Mouse (Mus musculus) intestine, postnatal 0 days (tissue): Measurements from ENCODE around the gene Rab34. TPM values are rescaled to one million over a fixed set of nuclear protein-coding genes. Genes with fewer than 3 reads are reported as not detected.

Experiments
- ATAC-seq: fragments of 200-750 bp; cut with Nextera tagmentation; 2 replicates; pipeline ENCODE4 v1.8.0; 2017; ENCODE audit warnings: mild to moderate bottlenecking, moderate TSS enrichment, moderate library complexity
- H3K27ac ChIP-seq: fragments of 300-500 bp; sonication (generic); 2 replicates; pipeline ENCODE4 v1.5.1; 2014; ENCODE audit warnings: mild to moderate bottlenecking, low read depth, low read length, moderate library complexity
- H3K27me3 ChIP-seq: fragments of 300-500 bp; sonication (generic); replicated peaks from 2 replicates; pipeline ENCODE4 v1.6.1; 2014; ENCODE audit warnings: low read length, mixed read lengths; ENCODE audit not compliant: control insufficient read depth, insufficient read depth
- H3K36me3 ChIP-seq: fragments of 300-500 bp; sonication (generic); 2 replicates; pipeline ENCODE4 v1.6.1; 2014; ENCODE audit warnings: mild to moderate bottlenecking, moderate library complexity; ENCODE audit not compliant: control insufficient read depth, insufficient read depth
- H3K4me1 ChIP-seq: fragments of 300-500 bp; sonication (generic); replicated peaks from 2 replicates; pipeline ENCODE4 v1.6.1; 2014; ENCODE audit warnings: antibody characterized with exemption, low read length, mixed read lengths; ENCODE audit not compliant: control insufficient read depth, insufficient read depth
- H3K4me2 ChIP-seq: fragments of 300-500 bp; sonication (generic); replicated peaks from 2 replicates; pipeline ENCODE4 v1.6.1; 2014; ENCODE audit warnings: low read depth, mild to moderate bottlenecking, moderate library complexity
- H3K4me3 ChIP-seq: fragments of 300-500 bp; sonication (generic); 2 replicates; pipeline ENCODE4 v1.5.1; 2014; ENCODE audit warnings: low read depth, low read length
- H3K9ac ChIP-seq: fragments of 300-500 bp; sonication (generic); 2 replicates; pipeline ENCODE4 v1.6.1; 2014; ENCODE audit warnings: mild to moderate bottlenecking, low read depth, low read length
- H3K9me3 ChIP-seq: fragments of 300-500 bp; sonication (generic); 2 replicates; pipeline ENCODE4 v1.6.1; 2016; ENCODE audit warnings: mixed run types; ENCODE audit not compliant: control insufficient read depth
- CTCF ChIP-seq: sonication (generic); IDR thresholded peaks from 2 replicates; pipeline ENCODE4 v1.5.1; 2016; ENCODE audit warnings: low read depth, mild to moderate bottlenecking, control low read depth, antibody characterized with exemption, moderate library complexity
- WGBS: fragments of 180-500 bp; shearing (Covaris S2); extraction: QIAGEN DNeasy Blood & Tissue Kit; methylation state at CpG from one replicate; pipeline ENCODE4 v1.1.7; 2014; 5-methylcytosine and 5-hydroxymethylcytosine counted together
- polyA plus RNA-seq: library from polyadenylated mRNA; unstranded; fragments of >200 nt; fragmentation: Nextera tagmentation; extraction: Ambion mirVana; gene quantifications from 2 replicates; pipeline ENCODE4 v1.2.1, GENCODE M21; 2015

Gene Rab34
- polyA plus RNA-seq, 1 experiment from 2014 or later = 33.9 TPM

DNA sequence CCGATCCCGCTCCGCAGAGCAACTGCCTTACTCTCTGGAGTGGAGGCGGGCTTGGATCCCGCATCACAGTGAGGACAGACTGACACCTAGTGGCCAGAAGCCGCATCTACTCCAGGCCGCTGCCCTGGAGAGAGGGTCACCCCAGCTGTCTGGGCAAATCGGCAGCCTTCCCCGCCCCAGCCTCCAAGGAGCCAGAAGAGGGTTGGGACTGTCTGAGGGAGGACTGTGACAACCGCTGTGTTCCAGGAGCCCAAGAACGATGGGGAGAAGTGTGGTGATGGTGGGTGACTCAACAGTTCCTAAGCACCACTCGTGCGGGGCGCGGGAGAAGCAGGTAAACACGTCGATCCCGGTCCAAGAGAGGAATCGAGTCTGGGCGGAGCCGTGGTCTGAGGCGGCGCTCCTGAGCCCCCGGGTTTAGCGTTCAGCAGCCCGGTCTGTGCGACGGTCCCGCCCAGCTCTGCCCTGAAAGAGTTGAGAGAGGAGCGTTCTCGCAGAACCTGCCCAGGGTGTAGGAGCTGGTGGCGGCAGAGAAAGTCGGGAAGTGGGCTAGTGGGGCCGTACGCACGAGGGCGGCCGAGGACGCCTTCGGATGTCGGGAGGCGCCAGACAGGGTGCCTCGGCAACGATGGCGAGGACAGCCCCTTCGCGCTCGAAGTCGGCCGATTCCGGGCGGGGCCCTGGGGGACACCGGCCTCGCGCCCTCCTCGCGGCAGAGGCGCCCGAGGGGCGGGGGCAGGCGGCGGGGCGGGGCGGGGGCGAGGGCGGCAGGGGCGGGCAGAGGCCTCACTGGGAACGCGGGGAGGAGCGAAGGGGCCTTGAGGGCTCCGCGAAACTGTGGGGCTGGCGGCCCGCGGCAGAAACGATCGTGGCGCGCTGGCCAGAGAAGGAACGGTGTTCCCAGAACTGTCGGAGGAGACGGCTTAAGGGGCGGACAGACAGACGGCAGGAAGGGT, 10.0 kb upstream of the Rab34 start:
- peak overlapping the region; percentile 92 for H3K27ac ChIP-seq
- peak overlapping the region; percentile 69 for H3K4me3 ChIP-seq
- TF ChIP-seq CTCF = peak; percentile 100
- peak overlapping the region; percentile 65 for H3K9ac ChIP-seq
- H3K36me3 ChIP-seq = peaks cover 19% of the 10 kb centered on the region
- H3K27me3 ChIP-seq = no peaks in the 10 kb centered on the region
- H3K9me3 ChIP-seq = no peaks in the 10 kb centered on the region
- peak; percentile 83 for ATAC-seq
- H3K4me1 ChIP-seq = no peaks in the 10 kb centered on the region
- WGBS = under 1% methylated on average over 71 of the region's 84 CpGs
- peak overlapping the region; percentile 94 for H3K4me2 ChIP-seq

DNA sequence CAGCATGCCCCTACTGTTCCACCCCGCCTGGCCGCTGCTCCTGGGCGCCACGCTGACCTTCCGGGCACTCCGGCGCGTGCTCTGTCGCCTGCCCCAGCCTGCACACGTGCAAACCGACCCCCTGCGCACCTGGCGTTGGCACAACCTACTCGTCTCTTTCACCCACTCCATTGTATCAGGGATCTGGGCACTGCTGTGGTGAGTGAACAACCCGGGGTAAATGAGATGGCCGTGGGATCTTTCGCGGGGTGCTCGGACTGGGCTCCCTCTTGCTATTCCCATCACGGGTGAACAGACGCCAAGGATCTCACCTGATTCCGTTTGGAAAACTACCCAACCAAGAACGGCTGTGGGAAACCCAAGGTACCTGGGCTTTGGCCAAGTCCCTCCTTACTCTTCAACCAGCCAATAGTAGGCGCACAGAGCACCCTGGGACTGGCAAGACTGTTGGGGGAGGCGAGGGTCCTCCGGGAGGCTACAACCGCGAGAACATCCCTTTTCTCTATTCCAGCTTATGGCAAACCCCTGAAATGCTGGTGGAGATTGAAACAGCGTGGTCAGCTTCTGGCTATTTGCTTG, 9.3 kb upstream of the Rab34 start:
- peak; percentile 2; the same call in 1 of the 2 replicates for ATAC-seq
- Histone ChIP-seq H3K27ac (peak overlapping the region; percentile 92), H3K9ac (peak overlapping the region; percentile 65), H3K4me2 (peak overlapping the region; percentile 94), H3K4me1 (no peaks in the 10 kb centered on the region), H3K27me3 (no peaks in the 10 kb centered on the region), H3K9me3 (no peaks in the 10 kb centered on the region), H3K36me3 (peaks cover 19% of the 10 kb centered on the region), H3K4me3 (peak overlapping the region; percentile 69)
- 2% methylated on average over 29 of the region's 29 CpGs for WGBS
- no peak for TF ChIP-seq CTCF

DNA sequence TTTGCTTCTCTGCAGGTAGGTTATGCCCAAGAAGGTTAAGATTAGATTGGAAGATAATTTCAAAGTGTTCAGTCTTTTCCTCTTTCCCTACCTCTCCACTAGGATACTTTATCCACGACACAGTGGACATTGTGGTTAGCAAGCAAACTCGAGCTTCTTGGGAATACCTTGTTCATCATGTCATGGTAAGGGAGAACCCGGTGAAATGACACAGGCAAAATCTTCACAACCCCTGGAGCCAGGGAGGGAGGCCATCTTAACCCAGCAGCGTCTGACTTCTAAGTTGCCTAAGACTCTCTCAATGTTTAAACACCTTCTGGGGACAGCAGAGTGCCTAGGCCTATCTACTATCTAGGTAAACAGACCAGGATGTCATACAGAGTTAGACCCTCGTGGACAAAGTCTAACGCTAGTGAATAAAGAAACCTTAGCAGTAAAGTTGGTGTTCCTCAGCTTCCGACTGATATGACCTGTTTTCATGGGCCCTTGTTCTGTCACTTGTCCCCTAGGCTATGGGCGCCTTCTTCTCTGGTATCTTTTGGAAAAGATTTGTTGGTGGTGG, 8.7 kb upstream of the Rab34 start:
- H3K27me3 ChIP-seq = no peaks in the 10 kb centered on the region
- no peak for TF ChIP-seq CTCF
- H3K4me2 ChIP-seq = peak overlapping the region; percentile 94
- peak overlapping the region; percentile 69 for H3K4me3 ChIP-seq
- no peaks in the 10 kb centered on the region for H3K4me1 ChIP-seq
- no peaks in the 10 kb centered on the region for H3K9me3 ChIP-seq
- H3K36me3 ChIP-seq = peaks cover 19% of the 10 kb centered on the region
- no peak overlapping the region for H3K9ac ChIP-seq
- ATAC-seq = no peak
- H3K27ac ChIP-seq = no peak overlapping the region
- WGBS = 19% methylated on average over 8 of the region's 8 CpGs

DNA sequence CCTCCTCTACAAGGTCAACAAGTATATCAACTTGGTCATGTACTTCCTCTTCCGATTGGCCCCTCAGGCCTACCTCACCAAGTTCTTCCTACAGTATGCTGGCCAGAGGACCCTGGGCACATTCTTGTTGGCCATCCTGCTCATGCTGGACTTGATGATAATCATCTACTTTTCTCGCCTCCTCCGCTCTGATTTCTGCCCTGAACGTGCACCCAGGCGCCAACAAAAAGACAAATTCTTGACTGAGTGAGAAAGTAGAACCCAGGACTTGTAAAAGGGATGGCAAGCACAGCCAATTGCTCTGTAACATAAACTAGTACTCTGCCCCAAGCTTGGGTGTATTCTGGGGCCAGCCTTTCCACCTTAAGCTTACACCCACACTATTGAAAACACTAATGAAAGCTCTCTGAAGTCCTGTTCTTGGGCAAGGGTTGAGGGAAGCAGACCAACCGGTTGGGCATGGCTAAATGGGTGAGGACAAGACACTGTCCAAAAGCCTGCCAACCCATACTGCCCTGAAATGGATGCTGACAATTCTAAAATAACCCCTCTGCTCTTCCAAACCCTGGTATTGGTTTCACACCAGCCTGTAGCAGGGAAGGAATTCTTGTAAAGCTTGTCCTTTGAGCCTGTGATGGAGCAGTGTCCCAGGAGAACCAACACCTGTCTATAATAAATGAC, 8.0 kb upstream of the Rab34 start:
- Histone ChIP-seq H3K4me1 (no peaks in the 10 kb centered on the region), H3K9ac (no peak overlapping the region)

DNA sequence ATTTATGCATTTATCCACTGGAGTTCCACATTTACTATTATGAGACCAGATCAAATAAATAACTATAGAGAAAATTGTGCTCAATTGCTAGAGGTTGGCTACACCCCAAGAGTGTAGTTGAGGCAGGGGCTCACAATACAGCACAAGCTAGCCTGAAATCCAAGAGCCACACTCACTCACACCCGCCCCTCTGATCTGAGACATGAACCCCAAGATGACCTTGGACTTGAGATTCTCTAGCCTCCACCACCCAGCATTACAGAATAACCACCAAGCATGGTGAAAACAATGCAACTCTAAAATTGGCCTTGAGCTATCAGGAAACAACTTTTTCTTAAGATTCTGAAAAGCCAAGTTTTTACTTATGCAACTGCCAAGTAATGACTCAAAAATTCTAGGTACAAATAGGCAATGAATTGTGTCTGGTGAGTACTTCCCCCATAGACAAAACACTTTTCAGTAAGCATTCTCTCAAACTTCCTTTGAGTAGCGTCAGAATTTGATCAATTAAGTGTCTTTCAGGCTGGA, 6.3 kb upstream of the Rab34 start:
- H3K36me3 ChIP-seq = peaks cover 19% of the 10 kb centered on the region
- no peak for TF ChIP-seq CTCF
- no peak overlapping the region for H3K27ac ChIP-seq
- H3K4me1 ChIP-seq = no peaks in the 10 kb centered on the region
- H3K27me3 ChIP-seq = no peaks in the 10 kb centered on the region
- 33% methylated on average over 2 of the region's 2 CpGs for WGBS
- no peak overlapping the region for H3K9ac ChIP-seq
- H3K4me3 ChIP-seq = peak overlapping the region; percentile 93
- no peak for ATAC-seq
- H3K4me2 ChIP-seq = peak overlapping the region; percentile 79
- H3K9me3 ChIP-seq = no peaks in the 10 kb centered on the region

More for the DNA sequence above, 8.0 kb upstream of the Rab34 start:
- no peak for ATAC-seq
- Histone ChIP-seq H3K27me3 (no peaks in the 10 kb centered on the region), H3K36me3 (peaks cover 19% of the 10 kb centered on the region), H3K9me3 (no peaks in the 10 kb centered on the region), H3K4me2 (no peak overlapping the region), H3K27ac (peak overlapping the region; percentile 15; the same call in 1 of the 2 replicates), H3K4me3 (no peak overlapping the region)
- WGBS = 55% methylated on average over 6 of the region's 6 CpGs
- TF ChIP-seq CTCF = no peak

DNA sequence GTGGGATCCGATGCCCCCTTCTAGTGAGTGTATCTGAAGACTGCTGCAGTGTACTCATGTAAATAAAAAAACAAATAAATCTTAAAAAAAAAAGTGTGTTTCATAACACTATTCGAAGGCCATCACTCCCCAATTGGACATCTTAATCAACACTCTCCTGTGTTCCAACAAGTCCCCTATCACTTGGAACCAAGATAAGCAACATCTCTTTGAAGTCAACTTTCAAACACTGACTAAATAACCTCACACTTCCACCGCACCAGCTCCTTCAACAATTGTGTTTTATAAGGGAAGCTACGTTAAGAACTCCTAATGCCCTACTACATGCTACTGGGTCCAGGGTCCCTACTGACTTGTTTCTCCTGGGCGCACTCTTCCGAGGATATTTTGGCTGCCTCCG, 5.8 kb upstream of the Rab34 start:
- Histone ChIP-seq H3K27me3 (no peaks in the 10 kb centered on the region), H3K27ac (no peak overlapping the region), H3K4me3 (peak overlapping the region; percentile 93), H3K4me1 (no peaks in the 10 kb centered on the region), H3K4me2 (peak overlapping the region; percentile 79), H3K9me3 (no peaks in the 10 kb centered on the region), H3K36me3 (peaks cover 19% of the 10 kb centered on the region), H3K9ac (peak overlapping the region; percentile 77; the same call in 1 of the 2 replicates)
- 1% methylated on average over 7 of the region's 7 CpGs for WGBS
- ATAC-seq = no peak
- no peak for TF ChIP-seq CTCF
